Mouse (Mus musculus) neural tube, embryonic 14.5 days (tissue): ENCODE data around the gene Ssc5d. TPM values are rescaled to one million over a fixed set of nuclear protein-coding genes. Genes with fewer than 3 reads are reported as not detected.
A peak's percentile ranks its signal among the peaks of the same experiment; 100 is the strongest.

Experiments used
- ATAC-seq: fragments of 200-750 bp; cut with Nextera tagmentation; 2 replicates; pipeline ENCODE4 v1.8.0; 2017; ENCODE audit warnings: low read depth, mild to moderate bottlenecking, moderate TSS enrichment, moderate library complexity
- H3K27ac ChIP-seq: fragments of 300-500 bp; sonication (generic); 2 replicates; pipeline ENCODE4 v1.5.1; 2014; ENCODE audit warnings: low read depth, mild to moderate bottlenecking, control low read depth, low read length, moderate library complexity, mixed read lengths
- H3K27me3 ChIP-seq: fragments of 300-500 bp; sonication (generic); 2 replicates; pipeline ENCODE4 v1.6.1; 2014; ENCODE audit warnings: low read length; ENCODE audit not compliant: control insufficient read depth, insufficient read depth
- H3K36me3 ChIP-seq: fragments of 300-500 bp; sonication (generic); 2 replicates; pipeline ENCODE4 v1.6.1; 2014; ENCODE audit warnings: low read length, mixed read lengths; ENCODE audit not compliant: control insufficient read depth, insufficient read depth
- H3K4me1 ChIP-seq: fragments of 300-500 bp; sonication (generic); 2 replicates; pipeline ENCODE4 v1.6.1; 2014; ENCODE audit warnings: low read length; ENCODE audit not compliant: control insufficient read depth, insufficient read depth
- H3K4me2 ChIP-seq: fragments of 300-500 bp; sonication (generic); 2 replicates; pipeline ENCODE4 v1.6.1; 2014; ENCODE audit warnings: mild to moderate bottlenecking, low read depth, low read length, control low read depth
- H3K4me3 ChIP-seq: fragments of 300-500 bp; sonication (generic); 2 replicates; pipeline ENCODE4 v1.5.1; 2014; ENCODE audit warnings: low read depth, low read length, control low read depth, mixed read lengths
- H3K9ac ChIP-seq: fragments of 300-500 bp; sonication (generic); replicated peaks from 2 replicates; pipeline ENCODE4 v1.6.1; 2014; ENCODE audit warnings: low read depth, mild to moderate bottlenecking, control low read depth, low read length, mixed read lengths
- H3K9me3 ChIP-seq: fragments of 300-500 bp; sonication (generic); 2 replicates; pipeline ENCODE4 v1.6.1; 2016; ENCODE audit warnings: low read length; ENCODE audit not compliant: control insufficient read depth
- WGBS: fragments of 180-500 bp; shearing (Covaris S2); extraction: QIAGEN DNeasy Blood & Tissue Kit; methylation state at CpG from one replicate; pipeline ENCODE4 v1.1.7; 2014; 5-methylcytosine and 5-hydroxymethylcytosine counted together
- polyA plus RNA-seq: library from polyadenylated mRNA; unstranded; fragments of >200 nt; fragmentation: Nextera tagmentation; extraction: Ambion mirVana; gene quantifications from 2 replicates; pipeline ENCODE4 v1.2.1, GENCODE M21; 2014

Gene Ssc5d
- polyA plus RNA-seq, 1 experiment from 2014 or later: 0.40 TPM

DNA sequence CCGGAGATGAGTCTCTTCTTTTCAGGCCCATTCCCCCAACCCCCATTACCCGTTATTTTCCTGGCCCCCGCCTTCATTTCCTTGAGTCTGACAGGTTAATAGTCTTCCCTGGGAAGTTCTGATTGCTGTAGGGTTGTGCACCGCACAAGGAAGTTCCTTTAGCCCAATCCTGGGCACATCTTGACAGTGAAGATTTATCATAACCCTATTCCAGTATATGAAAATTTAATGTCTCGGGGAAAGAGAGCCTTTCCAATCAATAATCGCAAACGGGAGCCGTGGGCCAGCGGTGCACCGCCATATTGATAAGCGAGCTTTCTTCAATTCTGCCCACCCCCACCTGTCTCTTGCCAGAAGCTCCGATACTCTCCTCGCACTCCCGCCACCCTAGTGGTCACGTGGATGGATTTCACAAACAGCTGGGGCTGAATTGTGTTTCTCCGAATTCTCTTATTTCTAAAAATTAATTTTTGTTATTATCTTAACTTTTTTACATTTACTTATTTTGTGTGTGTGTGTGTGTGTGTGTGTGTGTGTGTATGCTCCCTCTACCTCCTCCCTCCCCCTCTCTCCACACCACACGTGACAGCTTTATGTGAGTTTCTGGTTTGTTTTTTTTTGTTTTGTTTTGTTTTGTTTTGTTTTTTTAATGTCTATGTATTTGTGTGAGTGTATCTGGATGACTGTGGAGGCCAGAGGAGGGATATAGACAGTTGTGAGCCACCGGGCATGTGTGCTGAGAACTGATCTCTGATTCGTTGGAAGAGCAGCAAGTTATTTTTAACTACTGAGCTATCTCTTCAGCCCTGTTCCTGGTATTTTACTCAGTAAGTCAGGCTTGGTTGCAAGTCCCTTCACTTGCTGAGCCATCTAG, 25.7 kb upstream of the Ssc5d start:
- H3K4me1 ChIP-seq: no peaks in the 10 kb centered on the region
- H3K27me3 ChIP-seq: no peaks in the 10 kb centered on the region
- H3K4me2 ChIP-seq: peak overlapping the region; percentile 50
- 7% methylated on average over 19 of the region's 19 CpGs for WGBS
- H3K36me3 ChIP-seq: no peaks in the 10 kb centered on the region
- H3K27ac ChIP-seq: no peak overlapping the region
- H3K9me3 ChIP-seq: no peaks in the 10 kb centered on the region
- peak; percentile 67; the same call in 1 of the 2 replicates for ATAC-seq
- H3K4me3 ChIP-seq: peak overlapping the region; percentile 23
- peak overlapping the region; percentile 35; the same call in 1 of the 2 replicates for H3K9ac ChIP-seq

DNA sequence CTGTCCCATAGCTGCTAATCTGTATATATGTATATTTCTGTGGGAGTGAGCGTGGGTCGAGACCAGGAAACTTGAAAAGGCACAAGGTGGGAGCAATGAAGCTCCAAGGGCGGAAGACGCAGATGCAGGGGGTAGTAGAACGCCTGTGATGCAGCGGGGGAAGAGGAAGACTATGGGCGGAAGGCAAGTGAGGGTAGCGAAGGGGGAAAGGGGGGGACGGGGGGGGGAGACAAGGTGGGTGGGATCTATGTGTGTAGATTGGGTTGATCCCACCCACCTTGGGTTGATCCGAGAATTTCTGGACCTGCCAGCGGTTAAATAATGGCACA, 25.1 kb upstream of the Ssc5d start:
- Histone ChIP-seq H3K9ac (no peak overlapping the region), H3K27me3 (no peaks in the 10 kb centered on the region), H3K4me1 (no peaks in the 10 kb centered on the region), H3K4me3 (no peak overlapping the region), H3K36me3 (no peaks in the 10 kb centered on the region), H3K27ac (no peak overlapping the region), H3K9me3 (no peaks in the 10 kb centered on the region), H3K4me2 (peak overlapping the region; percentile 50; the same call in 1 of the 2 replicates)
- WGBS: 42% methylated on average over 11 of the region's 11 CpGs
- ATAC-seq: peak; percentile 9; the same call in 1 of the 2 replicates

DNA sequence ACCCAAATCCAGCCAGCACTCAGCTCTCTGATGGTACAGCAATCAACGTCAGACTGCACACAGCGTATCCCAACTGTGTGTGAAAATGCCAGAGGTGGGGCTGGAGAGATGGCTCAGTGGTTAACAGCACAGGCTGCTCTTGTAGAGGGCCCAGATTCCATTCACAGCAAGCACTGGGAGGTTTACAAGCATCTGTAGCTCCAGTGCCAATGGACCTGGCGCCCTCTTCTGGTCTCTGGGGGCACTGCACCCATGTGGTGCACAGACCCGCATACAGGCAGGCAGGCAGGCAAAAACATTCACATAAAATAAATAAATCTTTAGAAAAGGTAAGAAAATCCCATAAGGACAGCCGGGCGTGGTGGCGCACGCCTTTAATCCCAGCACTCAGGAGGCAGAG, 24.4 kb upstream of the Ssc5d start:
- WGBS: 51% methylated on average over 8 of the region's 8 CpGs
- H3K27ac ChIP-seq: no peak overlapping the region
- no peaks in the 10 kb centered on the region for H3K4me1 ChIP-seq
- ATAC-seq: no peak
- no peaks in the 10 kb centered on the region for H3K27me3 ChIP-seq
- H3K9ac ChIP-seq: no peak overlapping the region
- no peaks in the 10 kb centered on the region for H3K9me3 ChIP-seq
- no peak overlapping the region for H3K4me3 ChIP-seq
- no peaks in the 10 kb centered on the region for H3K36me3 ChIP-seq
- no peak overlapping the region for H3K4me2 ChIP-seq

DNA sequence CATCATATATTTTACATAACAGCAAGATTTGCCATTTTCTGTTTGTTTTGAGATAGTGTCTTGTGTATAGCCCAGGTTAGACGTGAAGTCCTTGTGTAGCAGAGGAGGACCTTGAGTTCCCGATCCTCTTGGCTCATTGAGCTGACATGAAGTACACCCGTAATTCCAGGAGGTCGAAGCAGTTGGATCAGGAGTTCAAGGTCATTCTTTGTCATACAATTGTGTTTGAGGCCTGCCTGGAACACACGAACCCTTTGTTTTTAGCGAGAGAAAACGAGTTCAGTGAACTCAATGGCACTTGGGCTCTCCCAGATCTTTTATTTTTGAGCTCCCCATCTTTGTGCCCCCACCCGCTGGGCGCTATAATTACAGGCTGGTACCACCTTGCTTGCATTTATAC, 23.2 kb upstream of the Ssc5d start:
- H3K9ac ChIP-seq: no peak overlapping the region
- no peak for ATAC-seq

DNA sequence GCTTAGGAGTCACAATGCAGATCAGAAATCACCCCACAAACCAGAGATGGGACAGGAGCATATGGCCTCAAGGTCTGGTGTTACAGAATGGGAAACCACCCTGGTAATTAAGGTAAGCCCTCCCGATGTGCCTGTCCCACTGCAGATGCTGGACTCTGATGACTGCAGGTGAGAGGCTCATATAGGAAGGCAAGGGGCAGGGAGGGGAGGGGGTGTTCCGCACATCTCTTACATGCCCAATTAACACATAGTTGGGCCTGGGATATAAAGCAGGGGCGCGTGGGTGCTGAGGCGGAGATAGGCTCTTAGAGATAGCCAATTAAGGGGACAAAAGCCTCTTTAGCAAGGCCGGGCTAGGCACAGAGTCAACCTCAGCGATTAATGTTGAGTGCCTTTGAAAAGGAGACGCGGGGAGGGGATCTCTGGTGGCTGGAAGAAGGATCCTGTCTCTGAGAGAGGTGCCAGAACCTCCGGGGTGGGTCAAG, 19.1 kb upstream of the Ssc5d start, which contains the start of gene Gm36210:
Gene Gm36210 (minus strand): TSS at position 51 of the 485 bp plus-strand sequence.
- Histone ChIP-seq H3K27ac (no peak within 1 kb of the TSS), H3K4me1 (no peaks in the 10 kb centered on the region), H3K9me3 (no peaks in the 10 kb centered on the region), H3K27me3 (no peaks in the 10 kb centered on the region), H3K4me3 (no peak within 1 kb of the TSS), H3K4me2 (no peak within 1 kb of the TSS), H3K36me3 (no peaks in the 10 kb centered on the region), H3K9ac (no peak within 1 kb of the TSS)
- WGBS: 27% methylated on average over 9 of the region's 10 CpGs
- ATAC-seq: no peak

More for the DNA sequence above, 23.2 kb upstream of the Ssc5d start:
- Histone ChIP-seq H3K4me3 (no peak overlapping the region), H3K9me3 (no peaks in the 10 kb centered on the region), H3K36me3 (no peaks in the 10 kb centered on the region), H3K27ac (no peak overlapping the region), H3K4me2 (no peak overlapping the region), H3K4me1 (no peaks in the 10 kb centered on the region), H3K27me3 (no peaks in the 10 kb centered on the region)
- 80% methylated on average over 9 of the region's 9 CpGs for WGBS

DNA sequence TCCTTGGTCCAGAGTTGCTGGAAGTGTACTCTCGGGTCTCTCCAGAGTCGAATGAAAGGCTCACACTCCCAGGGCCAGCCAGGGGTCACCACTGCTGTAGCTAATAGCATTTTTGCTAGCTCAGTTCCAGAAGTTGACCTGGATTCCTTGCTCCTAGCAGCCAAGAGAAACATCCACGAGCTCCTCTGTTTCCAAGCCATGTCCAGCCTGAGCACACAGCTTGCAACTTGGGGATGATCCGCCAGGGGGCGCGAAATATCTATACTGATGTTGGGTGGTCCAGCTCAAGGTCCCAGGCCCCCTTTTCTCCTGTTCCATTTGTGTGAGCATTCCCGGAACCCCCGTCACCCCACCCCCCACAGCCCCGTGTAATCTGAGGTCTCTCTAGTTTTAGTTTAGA, 14.0 kb upstream of the Ssc5d start:
- WGBS: 47% methylated on average over 9 of the region's 9 CpGs
- Histone ChIP-seq H3K36me3 (no peaks in the 10 kb centered on the region), H3K27ac (no peak overlapping the region), H3K4me2 (no peak overlapping the region), H3K4me1 (peaks cover 6% of the 10 kb centered on the region), H3K9me3 (no peaks in the 10 kb centered on the region), H3K9ac (no peak overlapping the region), H3K4me3 (no peak overlapping the region), H3K27me3 (no peaks in the 10 kb centered on the region)
- ATAC-seq: no peak

DNA sequence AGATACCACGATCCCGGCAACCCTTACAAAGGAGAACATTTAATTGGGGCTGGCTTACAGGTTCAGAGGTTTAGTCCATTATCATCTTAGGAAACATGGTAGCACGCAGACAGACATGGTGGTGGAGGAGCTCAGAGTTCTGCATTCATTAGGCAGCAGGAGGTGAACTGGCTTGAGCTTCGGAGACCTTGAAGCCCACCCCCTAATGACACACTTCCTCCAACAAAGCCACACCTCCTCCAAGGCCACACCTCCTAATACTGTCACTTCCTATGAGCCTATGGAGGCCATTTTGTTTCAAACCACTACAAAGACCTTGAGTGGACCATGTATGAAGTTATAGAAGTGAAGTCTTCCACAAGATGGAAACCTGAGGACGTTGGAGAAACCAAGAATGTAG, 13.3 kb upstream of the Ssc5d start:
- no peak overlapping the region for H3K9ac ChIP-seq
- no peaks in the 10 kb centered on the region for H3K27me3 ChIP-seq
- no peaks in the 10 kb centered on the region for H3K36me3 ChIP-seq
- H3K4me3 ChIP-seq: no peak overlapping the region
- no peak for ATAC-seq
- no peaks in the 10 kb centered on the region for H3K9me3 ChIP-seq
- no peak overlapping the region for H3K27ac ChIP-seq
- WGBS: 64% methylated on average over 5 of the region's 5 CpGs
- H3K4me1 ChIP-seq: peaks cover 12% of the 10 kb centered on the region
- H3K4me2 ChIP-seq: no peak overlapping the region

DNA sequence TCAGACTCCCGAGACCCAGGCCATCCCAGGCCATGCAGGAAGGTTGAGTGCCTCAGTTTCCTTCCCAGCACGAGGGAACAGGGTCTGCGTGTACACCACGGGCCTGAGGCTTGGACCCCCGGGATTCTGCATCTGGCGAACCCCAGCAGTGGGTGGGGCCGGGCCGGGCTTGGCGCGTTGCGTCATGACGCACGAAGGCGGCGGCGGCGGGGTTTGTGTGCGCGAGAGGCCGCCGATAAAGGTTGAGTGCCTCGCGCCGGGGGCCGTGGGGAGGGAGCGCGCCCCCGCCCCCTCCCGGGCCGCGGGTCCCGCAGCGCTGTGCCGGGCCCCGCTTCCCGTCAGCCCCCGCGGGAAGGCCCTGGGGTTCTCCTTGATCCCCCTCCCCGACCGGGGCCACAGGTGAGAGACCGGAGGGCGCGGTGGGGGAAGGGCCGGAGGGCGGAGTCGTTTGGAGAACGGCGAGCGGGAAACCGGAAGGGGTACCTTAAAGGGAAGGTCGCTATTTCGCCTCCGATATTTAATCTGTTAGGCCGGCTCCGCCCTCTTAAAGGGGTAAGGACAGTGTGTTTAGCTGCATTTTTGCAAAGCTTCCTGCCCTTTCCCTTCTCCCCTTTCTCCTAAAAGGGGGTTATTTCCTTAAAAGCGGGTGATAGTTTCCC, 10.4 kb upstream of the Ssc5d start, which contains the start of gene Zfp628:
Gene Zfp628 (plus strand): TSS at position 211 of the 659 bp plus-strand sequence.
- Histone ChIP-seq H3K4me2 (peak within 1 kb of the TSS; percentile 86), H3K27me3 (no peaks in the 10 kb centered on the region), H3K4me1 (peaks cover 12% of the 10 kb centered on the region), H3K36me3 (peaks cover 13% of the 10 kb centered on the region), H3K27ac (peak within 1 kb of the TSS; percentile 99), H3K4me3 (peak within 1 kb of the TSS; percentile 69), H3K9ac (peak within 1 kb of the TSS; percentile 87), H3K9me3 (no peaks in the 10 kb centered on the region)
- ATAC-seq: peak; percentile 88
- WGBS: under 1% methylated on average over 44 of the region's 56 CpGs
